ENCODE assay signal across 11 mouse cellular contexts in the genomic region with DNA sequence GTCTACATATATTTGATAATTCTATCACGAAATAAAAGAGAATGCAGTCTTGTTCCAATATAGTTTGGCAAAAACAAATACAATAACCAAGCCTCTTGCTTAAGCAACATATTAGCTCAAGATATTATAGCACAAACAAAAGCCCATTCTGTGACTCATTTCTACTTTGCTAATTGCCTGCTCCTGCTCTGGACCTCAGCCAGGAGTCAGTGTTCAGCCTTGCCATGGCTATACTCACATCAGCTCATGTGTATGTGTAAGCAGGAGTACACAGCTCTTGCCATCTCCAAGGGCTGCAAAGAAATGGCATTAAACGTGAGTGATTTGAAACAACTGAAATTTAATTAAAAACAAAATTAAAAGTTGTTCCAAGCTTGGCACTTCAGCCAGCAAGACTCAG.
A peak's percentile ranks its signal among the peaks of the same experiment; 100 is the strongest.
DNase-seq lines count a peak whose midpoint lies in the region; ATAC-seq and TF ChIP-seq lines count a peak whose summit lies in the region.
"Had no signal": no experiment of that assay in that cellular context is flagged by ENCODE, and none has a peak within 500 bp of the region (broad histone marks: within the 10 kb centered on the region; RNA-seq: fewer than 3 reads in every experiment).

No protein-coding gene starts in this region.

- H3K27ac ChIP-seq in cerebellum, adult 2 months (ENCODE audit: insufficient read depth, low read length) = no peak overlapping the region
- H3K27ac ChIP-seq in midbrain, embryonic 14.5 days (replicated peaks; ENCODE audit: low read depth, low read length) = no peak overlapping the region
- no peak overlapping the region for H3K27ac ChIP-seq in midbrain, embryonic 13.5 days
- H3K27ac ChIP-seq in hindbrain, postnatal 0 days = no peak overlapping the region
- no peak overlapping the region for H3K27ac ChIP-seq in liver, postnatal 0 days (ENCODE audit: low read depth)
- H3K27ac ChIP-seq: limb, embryonic 13.5 days; liver, embryonic 15.5 days had no signal

- H3K27me3 ChIP-seq in cerebellum, adult 2 months (ENCODE audit: control insufficient read depth, insufficient read depth, low read length) = no peaks in the 10 kb centered on the region
- no peaks in the 10 kb centered on the region for H3K27me3 ChIP-seq in midbrain, embryonic 14.5 days (ENCODE audit: control insufficient read depth, insufficient read depth, low read length)
- H3K27me3 ChIP-seq in midbrain, embryonic 13.5 days = no peaks in the 10 kb centered on the region
- no peaks in the 10 kb centered on the region for H3K27me3 ChIP-seq in hindbrain, postnatal 0 days (ENCODE audit: insufficient read depth, low read length)
- H3K27me3 ChIP-seq in liver, postnatal 0 days (ENCODE audit: insufficient read depth, low read length) = no peaks in the 10 kb centered on the region
- H3K27me3 ChIP-seq: limb, embryonic 13.5 days; liver, embryonic 15.5 days had no signal

- H3K9ac ChIP-seq in midbrain, embryonic 14.5 days (replicated peaks; ENCODE audit: low read length) = no peak overlapping the region
- H3K9ac ChIP-seq in midbrain, embryonic 13.5 days (replicated peaks) = no peak overlapping the region
- H3K9ac ChIP-seq in hindbrain, postnatal 0 days (replicated peaks; ENCODE audit: low read length) = no peak overlapping the region
- no peak overlapping the region for H3K9ac ChIP-seq in liver, postnatal 0 days (replicated peaks)
- H3K9ac ChIP-seq: limb, embryonic 13.5 days; liver, embryonic 15.5 days had no signal

- H3K36me3 ChIP-seq in midbrain, embryonic 14.5 days (ENCODE audit: control insufficient read depth, insufficient read depth, low read length) = no peaks in the 10 kb centered on the region
- H3K36me3 ChIP-seq in midbrain, embryonic 13.5 days = no peaks in the 10 kb centered on the region
- H3K36me3 ChIP-seq in hindbrain, postnatal 0 days (ENCODE audit: insufficient read depth, low read length) = no peaks in the 10 kb centered on the region
- no peaks in the 10 kb centered on the region for H3K36me3 ChIP-seq in liver, postnatal 0 days (replicated peaks; ENCODE audit: insufficient read depth, low read length)
- H3K36me3 ChIP-seq: limb, embryonic 13.5 days; liver, embryonic 15.5 days had no signal

- H3K4me2 ChIP-seq in midbrain, embryonic 14.5 days (ENCODE audit: low read length) = no peak overlapping the region
- H3K4me2 ChIP-seq in midbrain, embryonic 13.5 days (replicated peaks) = no peak overlapping the region
- H3K4me2 ChIP-seq in hindbrain, postnatal 0 days (ENCODE audit: low read depth, low read length) = no peak overlapping the region
- no peak overlapping the region for H3K4me2 ChIP-seq in liver, postnatal 0 days (ENCODE audit: low read depth, low read length)
- H3K4me2 ChIP-seq: limb, embryonic 13.5 days; liver, embryonic 15.5 days had no signal

- H3K9me3 ChIP-seq in midbrain, embryonic 14.5 days (ENCODE audit: control insufficient read depth, low read length) = no peaks in the 10 kb centered on the region
- H3K9me3 ChIP-seq in midbrain, embryonic 13.5 days = no peaks in the 10 kb centered on the region
- H3K9me3 ChIP-seq in hindbrain, postnatal 0 days (ENCODE audit: low read length) = no peaks in the 10 kb centered on the region
- H3K9me3 ChIP-seq in liver, postnatal 0 days (ENCODE audit: low read length) = no peaks in the 10 kb centered on the region
- H3K9me3 ChIP-seq: limb, embryonic 13.5 days; liver, embryonic 15.5 days had no signal

- ATAC-seq in midbrain, embryonic 14.5 days (ENCODE audit: low FRiP score, low TSS enrichment) = no peak
- ATAC-seq in midbrain, embryonic 13.5 days = no peak
- ATAC-seq in hindbrain, postnatal 0 days = 0 out of 2 replicates have a peak, but pooled peaks have one; percentile 53
- ATAC-seq in liver, postnatal 0 days = no peak

- no peak for TF ChIP-seq CTCF in cerebellum, adult 2 months (IDR thresholded peaks at IDR 0.05; ENCODE audit: borderline replicate concordance, insufficient read depth, low read depth, low read length)
- TF ChIP-seq CTCF in brain, embryonic 14.5 days (IDR thresholded peaks at IDR 0.05; ENCODE audit: borderline replicate concordance, extremely low read depth, insufficient read depth, insufficient read length) = no peak
- TF ChIP-seq CTCF in hindbrain, postnatal 0 days (IDR thresholded peaks at IDR 0.05; ENCODE audit: low read depth) = peak; percentile 21; the same call in 1 of the 2 replicates
- TF ChIP-seq CTCF in liver, postnatal 0 days (IDR thresholded peaks at IDR 0.05; ENCODE audit: low read depth) = no peak

- no peak overlapping the region for H3K4me3 ChIP-seq in cerebellum, adult 2 months (replicated peaks; ENCODE audit: insufficient read depth, low read depth, low read length)
- H3K4me3 ChIP-seq in midbrain, embryonic 14.5 days (replicated peaks; ENCODE audit: low read depth, low read length) = no peak overlapping the region
- no peak overlapping the region for H3K4me3 ChIP-seq in midbrain, embryonic 13.5 days (replicated peaks)
- no peak overlapping the region for H3K4me3 ChIP-seq in hindbrain, postnatal 0 days (ENCODE audit: low read length)
- no peak overlapping the region for H3K4me3 ChIP-seq in liver, postnatal 0 days (ENCODE audit: low read depth, low read length)
- H3K4me3 ChIP-seq: limb, embryonic 13.5 days; liver, embryonic 15.5 days had no signal

- TF ChIP-seq EP300 in liver, postnatal 0 days (IDR thresholded peaks at IDR 0.05; ENCODE audit: low read depth) = no peak

- no peak for TF ChIP-seq POLR2A in cerebellum, adult 2 months (IDR thresholded peaks at IDR 0.05; ENCODE audit: borderline replicate concordance, insufficient read depth, low read length)
- no peak for TF ChIP-seq POLR2A in brain, embryonic 14.5 days (IDR thresholded peaks at IDR 0.05; ENCODE audit: borderline replicate concordance, extremely low read depth, insufficient read depth, insufficient read length, poor library complexity, severe bottlenecking)

- H3K4me1 ChIP-seq in cerebellum, adult 2 months (ENCODE audit: control insufficient read depth, insufficient read depth, low read length) = no peaks in the 10 kb centered on the region; the same call in 1 of the 2 replicates
- no peaks in the 10 kb centered on the region for H3K4me1 ChIP-seq in midbrain, embryonic 14.5 days (ENCODE audit: control insufficient read depth, insufficient read depth, low read length)
- no peaks in the 10 kb centered on the region for H3K4me1 ChIP-seq in midbrain, embryonic 13.5 days (replicated peaks)
- H3K4me1 ChIP-seq in hindbrain, postnatal 0 days (ENCODE audit: insufficient read depth, low read length) = no peaks in the 10 kb centered on the region
- H3K4me1 ChIP-seq in liver, postnatal 0 days (ENCODE audit: insufficient read depth) = no peaks in the 10 kb centered on the region
- H3K4me1 ChIP-seq: limb, embryonic 13.5 days; liver, embryonic 15.5 days had no signal

- peak; percentile 41 to 66 for DNase-seq in cerebellum, adult 2 months
- no peak for DNase-seq in cerebellum, adult 11 months
- peak; percentile 20 for DNase-seq in midbrain, embryonic 14.5 days
- DNase-seq in brain, embryonic 14.5 days (ENCODE audit: low read depth) = peak; percentile 76
- peak; percentile 33 for DNase-seq in hindbrain, postnatal 0 days (ENCODE audit: low spot score)
- no peak for DNase-seq in testis, postnatal 10 days (ENCODE audit: low spot score)
- DNase-seq in liver, postnatal 0 days = no peak
- DNase-seq: lung, postnatal 14 days had no signal

- 52% methylated on average over 2 of the region's 2 CpGs for WGBS in cerebellum, adult 2 months
- WGBS in midbrain, embryonic 14.5 days = 72% methylated on average over 2 of the region's 2 CpGs
- 75% methylated on average over 2 of the region's 2 CpGs for WGBS in midbrain, embryonic 13.5 days
- 53% methylated on average over 2 of the region's 2 CpGs for WGBS in hindbrain, postnatal 0 days
- 57% methylated on average over 2 of the region's 2 CpGs for WGBS in liver, postnatal 0 days (ENCODE audit: insufficient replicate concordance)

Comparison
In these comparisons a context has a peak if more than half of its experiments do, and no peak if none do; other contexts are left out.
1. DNase-seq: peak in cerebellum, adult 2 months (2 of 2), midbrain, embryonic 14.5 days (single experiment), brain, embryonic 14.5 days (single experiment) and hindbrain, postnatal 0 days (single experiment); none in cerebellum, adult 11 months (single experiment), testis, postnatal 10 days (single experiment) and liver, postnatal 0 days (single experiment).